Mouse (Mus musculus) cerebellum, adult 8-10 months (tissue): ENCODE results near the gene Uqcr10.
"Not testable (repeated sequence)": the region's sequence is repeated elsewhere in the genome, so short reads cannot be mapped to it uniquely, and the experiment has no call there.

Experiments used
- DNase-seq: peaks from one replicate; pipeline ENCODE4 v3.0.0; 2022

Uqcr10 gene

GRCm38 (mm10) chr11:4714727-4715126 lies 10.6 kb upstream of the Uqcr10 start:
- DNase-seq: no peak

GRCm38 (mm10) chr11:4712822-4713221 lies 8.7 kb upstream of the Uqcr10 start:
- DNase-seq: no peak

- not testable (repeated sequence) for DNase-seq
Observed at GRCm38 (mm10) chr11:4710188-4710587, 6.0 kb upstream of the Uqcr10 start.

DNA sequence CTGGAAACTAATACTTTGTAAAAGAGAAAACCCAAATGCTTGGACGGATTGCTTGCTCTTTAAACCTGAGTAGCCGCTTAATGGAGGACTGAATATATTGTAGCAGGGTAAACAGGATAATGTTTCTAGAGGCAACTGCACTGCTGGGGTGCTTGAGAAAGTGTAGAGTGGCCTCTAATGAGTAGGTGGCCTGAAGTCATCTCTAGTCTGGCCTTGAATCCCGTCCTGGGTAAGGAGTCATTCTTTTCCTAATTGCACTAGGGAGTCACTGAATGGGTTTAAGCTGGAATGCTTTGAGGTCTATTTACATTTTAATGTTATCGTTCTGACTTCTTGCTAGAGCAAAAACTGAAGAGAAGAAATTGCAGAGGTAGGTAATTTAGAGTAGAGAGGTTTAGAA lies 1.0 kb upstream of the Uqcr10 start:
- DNase-seq: no peak

GRCm38 (mm10) chr11:4703688-4704071 lies 462 bp downstream of the Uqcr10 start:
- no peak for DNase-seq

- DNase-seq: no peak
Observed at GRCm38 (mm10) chr11:4700726-4701125, 3.4 kb downstream of the Uqcr10 start.

- no peak for DNase-seq
Observed at GRCm38 (mm10) chr11:4697043-4697983, 6.8 kb downstream of the Uqcr10 start.

GRCm38 (mm10) chr11:4692162-4692561 lies 12.0 kb downstream of the Uqcr10 start:
- DNase-seq: no peak

DNA sequence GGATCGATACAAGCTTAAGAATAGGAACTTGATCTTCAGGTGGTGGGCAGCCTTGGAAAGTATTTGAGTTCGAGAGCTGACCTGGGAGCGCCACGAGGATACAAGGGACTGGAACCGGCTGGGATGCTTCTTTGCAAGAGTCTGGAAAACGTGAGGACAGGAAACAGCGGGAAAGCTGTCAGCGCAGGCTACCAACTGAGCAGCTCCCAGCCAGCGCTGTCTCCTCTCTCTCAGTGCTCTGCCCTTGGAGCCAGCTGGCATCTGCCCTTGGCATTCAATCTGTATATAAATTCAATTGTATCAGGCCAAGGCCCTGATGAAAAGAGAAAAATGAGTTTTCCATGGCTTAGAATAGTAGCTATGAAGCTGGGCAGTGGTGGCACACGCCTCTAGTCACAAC lies 12.9 kb downstream of the Uqcr10 start:
- DNase-seq: no peak

GRCm38 (mm10) chr11:4690353-4690752 lies 13.8 kb downstream of the Uqcr10 start:
- DNase-seq: no peak

DNA sequence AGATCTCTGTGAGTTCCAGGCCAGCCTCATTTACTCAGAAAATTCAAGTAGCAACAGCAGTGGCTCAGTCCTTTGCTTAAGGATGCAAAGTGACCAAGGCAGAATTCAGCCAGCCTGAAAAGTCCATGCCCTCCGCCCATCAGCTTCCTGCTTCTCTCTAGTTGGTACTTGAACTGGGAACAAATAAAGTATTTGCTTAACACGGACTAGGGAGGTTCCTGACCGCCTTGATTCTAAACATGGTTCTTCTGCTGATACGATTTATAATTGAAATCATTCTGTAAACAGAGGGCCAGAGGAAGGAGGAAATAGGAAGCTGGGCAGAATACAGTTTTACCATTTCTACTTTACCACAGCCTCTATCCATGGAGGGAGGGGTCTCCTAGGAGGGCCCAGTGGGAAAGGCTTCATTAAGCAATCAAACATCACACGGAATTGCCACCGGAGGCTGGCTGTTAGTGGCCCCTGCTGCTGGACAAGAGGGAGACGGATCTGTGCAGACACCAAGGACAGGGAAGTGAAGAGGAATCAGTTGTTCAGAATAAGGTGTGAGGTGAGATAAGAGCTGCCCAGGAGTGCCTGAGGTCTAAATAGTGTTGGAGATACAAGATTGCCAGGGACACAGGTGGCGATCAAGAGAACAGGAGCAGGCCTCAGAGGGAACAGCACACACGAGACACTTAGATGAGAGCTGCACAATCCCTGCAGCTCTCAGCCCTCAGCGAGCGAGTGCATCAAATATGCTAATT lies 15.3 kb downstream of the Uqcr10 start:
- DNase-seq: no peak

- DNase-seq: no peak
Observed at GRCm38 (mm10) chr11:4687874-4688273, 16.3 kb downstream of the Uqcr10 start.

DNA sequence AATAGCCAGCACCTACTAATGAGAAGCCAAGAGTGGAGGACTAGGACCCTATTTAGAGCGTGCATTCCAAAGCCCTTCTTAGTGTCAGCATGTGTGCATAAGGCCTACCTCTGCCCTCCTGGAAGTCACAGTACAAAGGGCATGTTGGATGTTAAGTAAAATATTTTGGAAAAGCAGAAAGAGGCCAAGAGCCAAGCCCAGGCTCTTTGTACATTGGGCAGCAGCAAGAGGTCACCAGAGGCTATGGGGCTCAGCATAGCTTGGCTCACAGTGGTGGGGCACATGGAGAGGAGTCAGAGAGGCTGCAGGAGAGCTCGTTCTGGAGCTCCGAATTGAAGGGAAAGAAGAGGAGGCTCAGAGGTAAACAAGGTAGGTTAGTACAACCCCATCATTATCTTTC lies 17.1 kb downstream of the Uqcr10 start:
- DNase-seq: no peak

DNA sequence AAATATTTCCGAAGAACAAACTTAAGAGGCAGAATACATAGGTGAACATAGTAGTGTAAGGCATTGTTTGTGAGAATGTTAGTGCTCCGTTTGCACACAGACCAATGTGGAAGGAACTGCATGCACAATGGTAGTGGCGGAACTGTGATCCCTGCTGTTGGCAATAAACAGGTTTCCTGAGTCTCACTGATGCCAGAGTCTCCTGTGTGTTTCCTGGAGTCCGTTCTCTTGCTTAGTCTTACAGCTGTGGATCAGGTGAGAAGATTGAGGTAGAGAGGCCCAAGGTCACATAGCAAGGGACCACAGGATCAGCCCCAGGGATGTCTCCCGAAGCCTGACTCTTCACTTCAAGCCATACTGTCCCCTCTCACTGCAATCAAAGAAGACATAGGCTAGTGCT lies 18.6 kb downstream of the Uqcr10 start:
- no peak for DNase-seq

GRCm38 (mm10) chr11:4685071-4685470 lies 19.1 kb downstream of the Uqcr10 start:
- DNase-seq: no peak

DNA sequence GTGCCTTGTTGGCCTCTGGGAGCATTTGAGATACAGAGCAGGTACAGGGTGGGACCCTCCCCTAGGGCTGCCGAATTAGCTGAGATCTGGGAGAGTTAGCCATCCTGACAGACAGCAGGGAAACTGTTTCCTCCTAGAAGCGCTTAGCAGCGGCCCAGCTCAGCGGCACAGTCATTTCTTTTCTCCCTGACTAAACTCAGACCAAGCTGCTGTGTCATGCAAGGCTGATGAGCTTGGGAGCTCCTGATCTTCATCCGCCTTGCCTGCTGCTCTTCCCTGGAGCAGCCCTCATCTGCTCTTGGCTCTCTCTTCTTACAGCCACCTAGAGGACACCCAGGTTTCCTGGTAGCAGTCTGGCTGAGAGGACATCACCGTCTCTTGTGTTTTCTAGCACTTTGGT lies 20.0 kb downstream of the Uqcr10 start:
- DNase-seq: no peak

DNA sequence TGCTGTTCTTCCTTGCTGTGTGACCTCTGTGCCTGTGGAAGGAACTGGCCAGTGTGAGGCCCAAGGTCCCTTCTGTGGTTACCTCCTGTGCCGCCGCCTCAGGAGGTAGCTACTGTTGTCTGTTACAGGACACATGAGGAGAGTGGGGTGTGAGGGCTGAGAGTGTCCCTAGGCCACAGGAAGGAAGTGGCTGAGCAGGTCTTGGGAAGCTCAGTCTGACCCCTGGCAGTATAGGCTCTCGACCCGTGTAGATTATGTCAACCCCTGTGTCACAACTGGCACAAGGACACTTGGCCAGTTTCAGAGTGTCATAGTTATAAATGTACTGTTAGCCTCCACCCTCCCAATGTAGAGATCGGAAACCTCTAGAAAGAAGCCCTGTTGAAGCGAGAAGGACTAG lies 20.6 kb downstream of the Uqcr10 start:
- no peak for DNase-seq

GRCm38 (mm10) chr11:4680126-4680525 lies 24.0 kb downstream of the Uqcr10 start:
- DNase-seq: no peak

- DNase-seq: no peak
Observed at GRCm38 (mm10) chr11:4679441-4679832, 24.7 kb downstream of the Uqcr10 start.

DNA sequence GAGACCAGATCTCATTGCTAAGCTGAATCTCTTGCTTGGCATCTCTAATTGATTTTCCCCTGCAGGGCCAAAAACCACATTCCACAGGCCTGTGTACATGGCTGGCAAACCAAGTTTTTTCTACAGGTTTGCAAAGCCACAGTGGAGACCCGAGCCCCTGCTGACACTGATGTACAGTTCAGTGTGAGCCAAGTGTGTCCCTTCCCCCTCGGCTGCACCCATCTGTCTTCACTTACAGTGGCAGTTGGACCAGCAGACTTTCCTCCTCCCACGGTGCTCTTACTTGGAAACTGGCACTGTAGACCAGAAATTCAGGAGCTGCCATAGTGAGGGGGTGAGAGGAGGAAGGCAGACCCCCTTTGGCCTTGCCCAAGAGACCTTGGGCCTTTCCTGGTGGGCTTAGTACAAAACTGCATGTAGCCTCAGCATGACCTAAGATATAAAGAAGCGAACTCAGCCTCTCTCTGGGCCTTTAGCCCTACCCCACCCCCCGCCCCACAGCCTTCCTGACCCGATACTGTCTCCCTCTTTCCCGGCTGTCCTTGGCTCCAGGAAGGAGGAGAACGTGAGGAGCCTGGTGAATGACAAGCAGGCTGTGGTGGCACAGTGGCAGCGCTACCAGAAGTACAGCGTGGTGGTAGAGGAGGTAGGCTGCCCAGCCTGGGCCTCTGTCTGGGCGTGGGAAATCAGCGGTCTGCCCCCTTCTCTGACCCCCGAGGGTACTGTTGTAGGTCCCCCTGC lies 25.3 kb downstream of the Uqcr10 start:
- DNase-seq: no peak

- DNase-seq: no peak
Observed at GRCm38 (mm10) chr11:4677250-4677872, 26.8 kb downstream of the Uqcr10 start.

DNA sequence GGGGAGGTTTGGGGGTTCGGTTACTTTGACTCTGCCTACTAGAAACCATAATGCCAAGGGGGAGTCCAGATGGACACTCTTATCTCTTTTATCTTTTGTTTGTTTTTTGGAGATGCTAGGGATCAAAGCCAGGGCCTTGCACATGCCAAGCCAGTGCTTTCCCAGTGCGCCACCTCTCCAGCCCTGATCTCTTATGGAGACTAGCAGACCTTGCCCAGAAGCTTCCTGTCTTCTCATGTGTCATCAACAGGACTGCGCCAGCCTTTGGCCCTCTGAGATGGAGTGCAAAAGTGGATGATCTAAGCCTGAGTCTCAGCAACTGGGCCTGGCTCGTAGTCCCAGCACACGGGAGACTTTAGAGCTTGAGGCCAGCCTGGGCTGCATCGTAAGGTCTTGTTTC lies 28.4 kb downstream of the Uqcr10 start:
- DNase-seq: no peak

GRCm38 (mm10) chr11:4675126-4675562 lies 29.0 kb downstream of the Uqcr10 start:
- DNase-seq: no peak
